Mouse (Mus musculus) forebrain, embryonic 13.5 days (tissue): ENCODE data around the gene Scgb2a2. TPM values are rescaled to one million over a fixed set of nuclear protein-coding genes. Genes with fewer than 3 reads are reported as not detected.
A peak's percentile ranks its signal among the peaks of the same experiment; 100 is the strongest.
"Not testable (repeated sequence)": the region's sequence is repeated elsewhere in the genome, so short reads cannot be mapped to it uniquely, and the experiment has no call there.

ENCODE experiments used
- ATAC-seq: fragments of 200-750 bp; cut with Nextera tagmentation; 2 replicates; pipeline ENCODE4 v1.8.0; 2017
- H3K27ac ChIP-seq: fragments of 300-500 bp; sonication (generic); 2 replicates; pipeline ENCODE4 v1.5.1; 2015; ENCODE audit warnings: inconsistent platforms, mild to moderate bottlenecking, moderate library complexity
- H3K27me3 ChIP-seq: fragments of 300-500 bp; sonication (generic); 2 replicates; pipeline ENCODE4 v1.6.1; 2015; ENCODE audit warnings: mild to moderate bottlenecking, inconsistent platforms
- H3K36me3 ChIP-seq: fragments of 300-500 bp; sonication (generic); 2 replicates; pipeline ENCODE4 v1.6.1; 2015; ENCODE audit warnings: mild to moderate bottlenecking, inconsistent platforms; ENCODE audit not compliant: poor library complexity, severe bottlenecking
- H3K4me1 ChIP-seq: fragments of 300-500 bp; sonication (generic); 2 replicates; pipeline ENCODE4 v1.6.1; 2015; ENCODE audit warnings: inconsistent platforms
- H3K4me2 ChIP-seq: fragments of 300-500 bp; sonication (generic); 2 replicates; pipeline ENCODE4 v1.6.1; 2015; ENCODE audit warnings: inconsistent platforms, mild to moderate bottlenecking, moderate library complexity
- H3K4me3 ChIP-seq: fragments of 300-500 bp; sonication (generic); 2 replicates; pipeline ENCODE4 v1.5.1; 2015; ENCODE audit warnings: mild to moderate bottlenecking, inconsistent platforms
- H3K9ac ChIP-seq: fragments of 300-500 bp; sonication (generic); 2 replicates; pipeline ENCODE4 v1.6.1; 2015; ENCODE audit warnings: mild to moderate bottlenecking, inconsistent platforms
- H3K9me3 ChIP-seq: fragments of 300-500 bp; sonication (generic); replicated peaks from 2 replicates; pipeline ENCODE4 v1.6.1; 2016; ENCODE audit warnings: inconsistent platforms
- WGBS: fragments of 180-500 bp; shearing (Covaris S2); methylation state at CpG from one replicate; pipeline ENCODE4 v1.1.7; 2015; 5-methylcytosine and 5-hydroxymethylcytosine counted together
- microRNA-seq: library from miRNA; unstranded; fragments of <30 nt; microRNA quantifications from one replicate; pipeline ENCODE4, GENCODE M21; 2016
- polyA plus RNA-seq: library from polyadenylated mRNA; unstranded; fragments of >200 nt; fragmentation: Nextera tagmentation; extraction: Ambion mirVana; gene quantifications from 2 replicates; pipeline ENCODE4 v1.2.1, GENCODE M21; 2015

Gene Scgb2a2
- polyA plus RNA-seq, 1 experiment from 2014 or later, result not detected

DNA sequence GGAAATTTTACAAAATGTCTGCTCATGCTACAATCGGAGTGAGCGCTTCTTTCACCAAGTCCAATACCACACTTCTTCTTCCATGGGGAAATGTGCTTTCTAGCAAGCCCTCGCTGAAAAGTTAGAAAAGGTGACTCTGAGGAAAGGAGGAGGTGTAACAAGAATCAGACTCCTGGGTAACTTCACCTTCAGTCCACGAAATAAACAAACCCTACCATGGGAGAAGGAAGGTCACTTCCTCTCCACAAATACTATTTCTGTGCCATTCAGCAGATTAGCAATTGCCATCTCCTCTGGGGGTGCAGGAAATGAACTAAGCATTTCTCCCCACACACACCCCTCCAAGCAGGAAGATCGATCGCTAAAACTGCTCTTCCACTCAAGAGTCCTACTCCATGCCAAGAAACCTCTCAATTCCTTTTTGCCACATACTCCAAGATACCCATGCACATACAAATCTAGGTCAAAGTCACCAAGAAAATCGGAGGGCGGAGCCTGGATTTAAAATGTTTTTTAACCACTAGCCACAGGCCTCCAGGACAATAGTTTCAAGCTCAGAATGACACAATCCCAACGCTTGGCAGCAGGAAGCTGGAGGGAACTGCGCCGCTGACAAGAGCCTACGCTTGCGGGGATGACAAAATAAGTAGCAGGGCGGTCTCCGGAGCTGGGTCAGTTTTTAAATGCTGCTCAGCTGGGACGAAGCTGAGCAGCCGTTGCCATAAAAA, 51.1 kb downstream of the Scgb2a2 start:
- Histone ChIP-seq H3K36me3 (peaks cover 19% of the 10 kb centered on the region), H3K4me1 (peaks cover 38% of the 10 kb centered on the region), H3K27ac (peak overlapping the region; percentile 78; the same call in 1 of the 2 replicates), H3K4me3 (peak overlapping the region; percentile 89), H3K4me2 (peak overlapping the region; percentile 86), H3K27me3 (no peaks in the 10 kb centered on the region), H3K9ac (peak overlapping the region; percentile 90), H3K9me3 (no peaks in the 10 kb centered on the region)
- no peak for ATAC-seq
- 11% methylated on average over 17 of the region's 17 CpGs for WGBS

DNA sequence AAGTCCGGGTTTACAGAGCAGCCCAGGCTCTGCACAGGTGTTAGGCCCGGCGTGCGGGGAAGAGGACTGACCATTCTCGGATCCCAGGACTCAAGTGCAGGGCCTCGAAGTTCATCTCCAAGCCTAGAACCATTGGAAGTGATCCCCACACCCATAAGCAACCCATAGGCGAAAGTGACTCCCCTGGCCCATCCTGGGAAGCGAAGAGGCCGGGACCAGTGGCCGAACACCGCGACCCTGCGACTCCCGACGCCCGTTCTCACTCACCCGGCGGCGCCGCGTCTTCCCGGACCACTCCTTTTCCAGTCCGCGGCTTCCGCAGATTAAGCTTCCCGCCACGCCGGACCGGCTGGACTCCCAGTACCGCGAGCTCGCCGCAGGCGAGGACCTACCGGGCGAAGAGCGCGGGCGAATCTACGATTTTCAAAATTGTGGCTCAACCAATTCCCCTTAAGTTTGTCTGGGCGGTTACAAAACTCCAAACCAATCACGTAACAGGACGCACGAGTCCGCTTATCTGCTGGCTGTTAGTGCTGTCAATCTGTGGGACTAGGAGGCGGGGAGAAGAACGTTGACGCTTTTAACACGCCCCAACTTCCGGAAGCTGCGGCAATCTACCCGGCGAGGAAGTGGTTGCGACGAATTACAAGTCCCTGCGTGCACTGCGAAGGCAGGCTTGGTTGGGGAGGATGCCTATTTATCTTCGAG, 51.9 kb downstream of the Scgb2a2 start, which contains the start of gene Incenp:
TSS of gene Incenp (minus strand) at position 480 of the 708 bp plus-strand sequence.
- peak within 1 kb of the TSS; percentile 88 for H3K27ac ChIP-seq
- peak; percentile 99 for ATAC-seq

DNA sequence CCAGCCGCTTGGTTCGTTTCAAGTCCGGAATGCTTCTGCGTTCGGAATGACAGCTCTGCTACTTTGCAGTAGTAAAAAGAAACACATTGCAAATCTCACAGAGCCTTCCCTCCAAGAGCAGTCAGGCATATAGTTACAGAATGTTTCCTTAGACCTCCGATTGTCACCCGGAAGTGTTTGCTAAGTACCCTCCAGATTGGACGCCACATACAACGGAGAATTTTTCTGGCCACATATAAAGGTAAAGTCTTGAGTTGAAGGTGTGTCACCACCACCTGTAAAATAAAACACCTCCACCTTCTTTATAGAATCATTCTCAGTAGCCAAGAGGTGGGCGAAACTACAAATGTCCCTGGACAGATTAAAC, 52.4 kb downstream of the Scgb2a2 start:
- ATAC-seq, result peak; percentile 85
- WGBS, result 7% methylated on average over 10 of the region's 10 CpGs

More for the DNA sequence above, 51.9 kb downstream of the Scgb2a2 start, which contains the start of gene Incenp:
- no peaks in the 10 kb centered on the region for H3K27me3 ChIP-seq
- peak within 1 kb of the TSS; percentile 86 for H3K4me2 ChIP-seq
- H3K4me3 ChIP-seq, result peak within 1 kb of the TSS; percentile 89
- H3K9ac ChIP-seq, result peak within 1 kb of the TSS; percentile 90
- H3K9me3 ChIP-seq, result no peaks in the 10 kb centered on the region
- WGBS, result under 1% methylated on average over 58 of the region's 58 CpGs
- peaks cover 12% of the 10 kb centered on the region for H3K36me3 ChIP-seq
- H3K4me1 ChIP-seq, result peaks cover 38% of the 10 kb centered on the region

DNA sequence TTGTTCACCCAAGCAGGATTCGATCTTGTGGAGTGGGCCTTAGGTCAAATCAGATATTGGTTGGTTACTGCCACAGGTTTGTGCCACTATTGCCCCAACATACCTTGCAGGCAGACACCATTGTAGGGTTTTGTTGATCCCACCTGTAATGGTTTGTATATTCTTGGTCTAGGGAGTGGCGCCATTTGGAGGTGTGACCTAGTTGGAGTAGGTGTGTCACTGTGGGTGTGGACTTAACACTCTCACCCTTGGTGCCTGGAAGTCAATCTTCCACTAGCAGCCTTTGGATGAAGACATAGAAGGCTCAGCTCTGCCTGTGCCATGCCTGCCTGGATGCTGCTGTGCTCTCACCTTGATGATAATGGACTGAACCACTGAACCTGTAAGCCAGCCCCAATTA, 53.3 kb downstream of the Scgb2a2 start:
- H3K9me3 ChIP-seq, H3K27ac ChIP-seq, H3K36me3 ChIP-seq, H3K27me3 ChIP-seq, H3K9ac ChIP-seq, ATAC-seq, H3K4me3 ChIP-seq: not testable (repeated sequence)
- 97% methylated on average over 2 of the region's 2 CpGs for WGBS
- Histone ChIP-seq H3K4me2 (0 out of 2 replicates have a peak overlapping the region, but pooled peaks have one; percentile 86), H3K4me1 (peaks cover 35% of the 10 kb centered on the region)

More for the DNA sequence above, 52.4 kb downstream of the Scgb2a2 start:
- Histone ChIP-seq H3K27ac (peak overlapping the region; percentile 88), H3K4me2 (peak overlapping the region; percentile 86), H3K9me3 (no peaks in the 10 kb centered on the region), H3K27me3 (no peaks in the 10 kb centered on the region), H3K36me3 (peaks cover 6% of the 10 kb centered on the region), H3K4me3 (peak overlapping the region; percentile 89), H3K4me1 (peaks cover 38% of the 10 kb centered on the region), H3K9ac (peak overlapping the region; percentile 57)

Small RNA genes within 50 kb of the gene (microRNA-seq; reads per million reads assigned to microRNA genes)
- not detected for gene Gm22369

Other genes with a start within 250 kb of the Scgb2a2 start
- 86.6 and 105 TPM in 2 replicates for gene Incenp, start 52.0 kb downstream of the Scgb2a2 start, polyA plus RNA-seq
- gene Fth1, start 133.0 kb downstream of the Scgb2a2 start, polyA plus RNA-seq, result 1,364 and 1,444 TPM in 2 replicates
- gene Best1, start 154.1 kb downstream of the Scgb2a2 start, polyA plus RNA-seq, result 0.76 and 1.2 TPM in 2 replicates
- 14.4 and 15.2 TPM in 2 replicates for gene Rab3il1, start 154.1 kb downstream of the Scgb2a2 start, polyA plus RNA-seq
- 5.8 TPM in 2 replicates for gene Fads3, start 194.0 kb downstream of the Scgb2a2 start, polyA plus RNA-seq